Mouse (Mus musculus) heart, postnatal 0 days (tissue): ENCODE measurements around the gene Vps16.

ENCODE experiments used
- CTCF ChIP-seq: IDR thresholded peaks from 2 replicates; pipeline ENCODE4 v1.5.1; 2016; ENCODE audit warnings: antibody characterized with exemption, control low read depth, low read depth
- EP300 ChIP-seq: IDR thresholded peaks from 2 replicates; pipeline ENCODE4 v1.6.1; 2016; ENCODE audit warnings: antibody characterized with exemption, low read depth

DNA sequence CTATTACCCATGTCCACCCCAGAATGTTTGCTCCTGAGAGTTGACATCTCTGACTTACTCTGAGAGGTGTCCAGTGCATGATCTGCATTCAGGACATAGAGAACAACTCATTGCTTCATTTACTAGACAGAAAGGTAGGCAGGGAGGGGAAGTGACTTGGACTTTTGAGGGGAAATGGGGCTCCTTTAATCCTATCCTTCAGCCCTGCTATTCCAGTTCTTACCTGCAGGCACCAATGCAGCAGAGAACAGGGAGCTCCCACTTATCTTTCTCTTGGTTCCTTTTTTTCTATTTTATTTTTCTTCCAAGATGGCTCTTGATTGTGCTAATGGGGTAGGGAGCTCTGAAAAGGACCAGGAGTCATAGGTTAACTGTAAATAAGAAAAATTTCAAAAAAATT lies 24.3 kb downstream of the Vps16 start:
- TF ChIP-seq EP300 (no peak), CTCF (no peak)
